Mouse (Mus musculus): ENCODE data around the gene Gba. TPM values are rescaled to one million over a fixed set of nuclear protein-coding genes. Genes with fewer than 3 reads are reported as not detected.

Gene Gba
- polyA plus RNA-seq, 1 experiment, result 69.8 TPM

DNA sequence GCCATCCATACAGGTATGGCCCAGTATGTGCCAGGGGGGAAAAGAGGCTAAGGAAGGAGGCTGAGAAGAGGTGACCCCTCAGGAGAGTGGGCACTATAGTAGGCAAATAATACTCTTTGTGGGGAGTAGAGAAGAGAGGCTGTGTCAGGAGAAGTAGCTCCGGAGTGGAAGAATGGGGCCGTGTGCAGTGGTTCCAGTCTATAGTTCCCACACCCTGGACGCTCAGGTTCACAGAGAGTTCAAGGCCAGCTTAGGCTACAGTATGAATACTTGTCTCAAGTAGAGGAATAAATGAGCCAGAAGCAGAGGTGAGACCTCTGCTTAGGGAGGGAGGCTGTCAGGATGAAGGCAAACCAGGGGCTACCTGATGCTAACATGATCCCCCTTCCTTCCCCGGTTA lies 26.5 kb downstream of the Gba start:
- H3K4me3 ChIP-seq (replicated peaks; ENCODE audit: insufficient read depth, low read depth, low read length), result no peak overlapping the region
- no peak for DNase-seq
- 86% methylated on average over 4 of the region's 4 CpGs for WGBS
- no peak for TF ChIP-seq POLR2A (IDR thresholded peaks at IDR 0.05; ENCODE audit: borderline replicate concordance, insufficient read depth, low read length)
- no peak for TF ChIP-seq CTCF (IDR thresholded peaks at IDR 0.05; ENCODE audit: borderline replicate concordance, insufficient read depth, low read depth, low read length)
- peaks cover 12% of the 10 kb centered on the region for H3K4me1 ChIP-seq (ENCODE audit: control insufficient read depth, insufficient read depth, low read length)
- H3K27ac ChIP-seq (ENCODE audit: insufficient read depth, low read length), result no peak overlapping the region
- H3K27me3 ChIP-seq (ENCODE audit: control insufficient read depth, insufficient read depth, low read length), result no peaks in the 10 kb centered on the region

GRCm38 (mm10) chr3:89230561-89230960 lies 27.8 kb downstream of the Gba start:
- Histone ChIP-seq H3K27ac (ENCODE audit: insufficient read depth, low read length) (no peak overlapping the region), H3K4me1 (ENCODE audit: control insufficient read depth, insufficient read depth, low read length) (peaks cover 21% of the 10 kb centered on the region), H3K27me3 (ENCODE audit: control insufficient read depth, insufficient read depth, low read length) (no peaks in the 10 kb centered on the region), H3K4me3 (replicated peaks; ENCODE audit: insufficient read depth, low read depth, low read length) (no peak overlapping the region)
- WGBS, result 94% methylated on average over 2 of the region's 2 CpGs
- no peak for DNase-seq
- TF ChIP-seq POLR2A (IDR thresholded peaks at IDR 0.05; ENCODE audit: borderline replicate concordance, insufficient read depth, low read length) (no peak), CTCF (IDR thresholded peaks at IDR 0.05; ENCODE audit: borderline replicate concordance, insufficient read depth, low read depth, low read length) (no peak)

DNA sequence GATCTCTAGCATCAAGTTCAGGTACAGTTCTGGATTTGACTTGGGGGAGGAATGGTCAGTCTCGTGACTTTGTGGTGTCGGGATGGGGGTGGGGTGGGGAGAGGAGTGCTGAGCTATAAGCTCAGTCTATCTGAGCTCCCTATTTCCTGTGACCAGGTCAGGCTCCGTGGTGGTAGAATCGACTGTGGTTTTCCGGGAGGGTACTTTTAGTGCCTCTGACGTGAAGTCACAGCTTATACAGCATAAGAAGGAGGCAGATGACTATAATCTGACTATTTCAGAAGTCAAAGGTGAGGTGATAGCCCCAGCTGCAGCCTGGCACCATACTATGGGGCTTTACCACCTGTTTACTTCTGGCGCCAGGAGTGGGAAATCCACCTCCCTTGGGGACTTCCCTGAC lies 28.6 kb downstream of the Gba start:
- WGBS, result 53% methylated on average over 7 of the region's 7 CpGs
- Histone ChIP-seq H3K27ac (ENCODE audit: insufficient read depth, low read length) (no peak overlapping the region), H3K4me1 (ENCODE audit: control insufficient read depth, insufficient read depth, low read length) (peaks cover 21% of the 10 kb centered on the region), H3K4me3 (replicated peaks; ENCODE audit: insufficient read depth, low read depth, low read length) (no peak overlapping the region), H3K27me3 (ENCODE audit: control insufficient read depth, insufficient read depth, low read length) (no peaks in the 10 kb centered on the region)
- DNase-seq, result no peak
- TF ChIP-seq POLR2A (IDR thresholded peaks at IDR 0.05; ENCODE audit: borderline replicate concordance, insufficient read depth, low read length) (no peak), CTCF (IDR thresholded peaks at IDR 0.05; ENCODE audit: borderline replicate concordance, insufficient read depth, low read depth, low read length) (no peak)

- DNase-seq, result peak in 1 of 2 experiments; percentile 42
- WGBS, result 28% methylated on average over 16 of the region's 16 CpGs
- TF ChIP-seq CTCF (IDR thresholded peaks at IDR 0.05; ENCODE audit: borderline replicate concordance, insufficient read depth, low read depth, low read length) (no peak), POLR2A (IDR thresholded peaks at IDR 0.05; ENCODE audit: borderline replicate concordance, insufficient read depth, low read length) (no peak)
- H3K27me3 ChIP-seq (ENCODE audit: control insufficient read depth, insufficient read depth, low read length), result no peaks in the 10 kb centered on the region
- H3K4me1 ChIP-seq (ENCODE audit: control insufficient read depth, insufficient read depth, low read length), result peaks cover 21% of the 10 kb centered on the region
- no peak overlapping the region for H3K27ac ChIP-seq (ENCODE audit: insufficient read depth, low read length)
- H3K4me3 ChIP-seq (replicated peaks; ENCODE audit: insufficient read depth, low read depth, low read length), result no peak overlapping the region
Observed at GRCm38 (mm10) chr3:89231772-89232275, 29.1 kb downstream of the Gba start.

GRCm38 (mm10) chr3:89232614-89233013 lies 29.9 kb downstream of the Gba start:
- TF ChIP-seq CTCF (IDR thresholded peaks at IDR 0.05; ENCODE audit: borderline replicate concordance, insufficient read depth, low read depth, low read length), result no peak
- TF ChIP-seq POLR2A (IDR thresholded peaks at IDR 0.05; ENCODE audit: borderline replicate concordance, insufficient read depth, low read length), result no peak
- 75% methylated on average over 6 of the region's 6 CpGs for WGBS
- H3K4me1 ChIP-seq (ENCODE audit: control insufficient read depth, insufficient read depth, low read length), result peaks cover 21% of the 10 kb centered on the region
- DNase-seq, result no peak
- H3K4me3 ChIP-seq (replicated peaks; ENCODE audit: insufficient read depth, low read depth, low read length), result no peak overlapping the region
- H3K27me3 ChIP-seq (ENCODE audit: control insufficient read depth, insufficient read depth, low read length), result no peaks in the 10 kb centered on the region
- H3K27ac ChIP-seq (ENCODE audit: insufficient read depth, low read length), result no peak overlapping the region

- 44% methylated on average over 14 of the region's 14 CpGs for WGBS
- no peak for TF ChIP-seq POLR2A (IDR thresholded peaks at IDR 0.05; ENCODE audit: borderline replicate concordance, insufficient read depth, low read length)
- TF ChIP-seq CTCF (IDR thresholded peaks at IDR 0.05; ENCODE audit: borderline replicate concordance, insufficient read depth, low read depth, low read length), result no peak
- H3K27ac ChIP-seq (ENCODE audit: insufficient read depth, low read length), result no peak overlapping the region
- H3K4me1 ChIP-seq (ENCODE audit: control insufficient read depth, insufficient read depth, low read length), result peaks cover 21% of the 10 kb centered on the region
- no peak overlapping the region for H3K4me3 ChIP-seq (replicated peaks; ENCODE audit: insufficient read depth, low read depth, low read length)
- H3K27me3 ChIP-seq (ENCODE audit: control insufficient read depth, insufficient read depth, low read length), result no peaks in the 10 kb centered on the region
- DNase-seq, result no peak
Observed at GRCm38 (mm10) chr3:89233562-89234110, 30.9 kb downstream of the Gba start.

DNA sequence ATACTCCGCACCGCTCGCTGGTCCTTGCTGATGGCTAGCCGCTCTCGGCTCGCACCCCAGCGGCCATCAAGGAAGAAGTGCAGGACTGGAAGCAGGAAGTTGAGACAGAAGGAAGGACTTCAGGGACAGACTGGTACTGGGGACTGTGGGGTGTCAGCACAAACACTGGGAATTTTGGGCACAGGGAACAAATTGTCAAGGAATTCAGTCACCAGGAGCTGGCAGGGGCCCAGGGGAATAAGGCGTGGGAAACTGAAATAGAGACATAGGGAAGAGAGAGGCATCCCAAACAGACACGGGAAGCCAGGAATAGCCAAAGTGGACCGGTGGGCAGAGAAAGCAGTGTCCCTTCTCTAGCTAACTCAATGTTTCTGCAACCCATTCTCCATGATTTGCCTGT lies 33.8 kb downstream of the Gba start:
- H3K27ac ChIP-seq (ENCODE audit: insufficient read depth, low read length), result no peak overlapping the region
- no peak for TF ChIP-seq POLR2A (IDR thresholded peaks at IDR 0.05; ENCODE audit: borderline replicate concordance, insufficient read depth, low read length)
- TF ChIP-seq CTCF (IDR thresholded peaks at IDR 0.05; ENCODE audit: borderline replicate concordance, insufficient read depth, low read depth, low read length), result no peak
- no peak overlapping the region for H3K4me3 ChIP-seq (replicated peaks; ENCODE audit: insufficient read depth, low read depth, low read length)
- H3K4me1 ChIP-seq (ENCODE audit: control insufficient read depth, insufficient read depth, low read length), result peaks cover 21% of the 10 kb centered on the region
- no peak for DNase-seq
- 81% methylated on average over 10 of the region's 10 CpGs for WGBS
- no peaks in the 10 kb centered on the region for H3K27me3 ChIP-seq (ENCODE audit: control insufficient read depth, insufficient read depth, low read length)

- Histone ChIP-seq H3K27ac (ENCODE audit: insufficient read depth, low read length) (no peak overlapping the region), H3K4me1 (ENCODE audit: control insufficient read depth, insufficient read depth, low read length) (peaks cover 20% of the 10 kb centered on the region), H3K4me3 (replicated peaks; ENCODE audit: insufficient read depth, low read depth, low read length) (no peak overlapping the region), H3K27me3 (ENCODE audit: control insufficient read depth, insufficient read depth, low read length) (no peaks in the 10 kb centered on the region)
- WGBS, result 90% methylated on average over 21 of the region's 21 CpGs
- no peak for TF ChIP-seq CTCF (IDR thresholded peaks at IDR 0.05; ENCODE audit: borderline replicate concordance, insufficient read depth, low read depth, low read length)
- no peak for TF ChIP-seq POLR2A (IDR thresholded peaks at IDR 0.05; ENCODE audit: borderline replicate concordance, insufficient read depth, low read length)
- no peak for DNase-seq
Observed at GRCm38 (mm10) chr3:89237682-89238081, 35.0 kb downstream of the Gba start.

Measured in cerebellum, adult 2 months (tissue).